Mouse (Mus musculus) intestine, embryonic 16.5 days (tissue): ENCODE results near the gene Susd1. TPM values are rescaled to one million over a fixed set of nuclear protein-coding genes. Genes with fewer than 3 reads are reported as not detected.

Experiments used
- ATAC-seq: fragments of 200-750 bp; cut with Nextera tagmentation; 2 replicates; pipeline ENCODE4 v1.8.0; 2017; ENCODE audit warnings: moderate TSS enrichment, moderate library complexity
- H3K27ac ChIP-seq: fragments of 300-500 bp; sonication (generic); 2 replicates; pipeline ENCODE4 v1.5.1; 2014; ENCODE audit warnings: mild to moderate bottlenecking, low read length
- H3K27me3 ChIP-seq: fragments of 300-500 bp; sonication (generic); replicated peaks from 2 replicates; pipeline ENCODE4 v1.6.1; 2014; ENCODE audit warnings: low read length, control low read depth, mixed read lengths; ENCODE audit not compliant: control insufficient read depth, insufficient read depth
- H3K36me3 ChIP-seq: fragments of 300-500 bp; sonication (generic); 2 replicates; pipeline ENCODE4 v1.6.1; 2014; ENCODE audit warnings: low read length, control low read depth; ENCODE audit not compliant: control insufficient read depth, insufficient read depth
- H3K4me1 ChIP-seq: fragments of 300-500 bp; sonication (generic); 2 replicates; pipeline ENCODE4 v1.6.1; 2014; ENCODE audit warnings: low read length, control low read depth, mixed read lengths; ENCODE audit not compliant: control insufficient read depth, insufficient read depth
- H3K4me2 ChIP-seq: fragments of 300-500 bp; sonication (generic); 2 replicates; pipeline ENCODE4 v1.6.1; 2014; ENCODE audit warnings: low read depth, low read length, control low read depth
- H3K4me3 ChIP-seq: fragments of 300-500 bp; sonication (generic); 2 replicates; pipeline ENCODE4 v1.5.1; 2014; ENCODE audit warnings: mild to moderate bottlenecking, low read length
- H3K9ac ChIP-seq: fragments of 300-500 bp; sonication (generic); 2 replicates; pipeline ENCODE4 v1.6.1; 2014; ENCODE audit warnings: low read depth, low read length
- H3K9me3 ChIP-seq: fragments of 300-500 bp; sonication (generic); 2 replicates; pipeline ENCODE4 v1.6.1; 2016; ENCODE audit warnings: low read length, control low read depth; ENCODE audit not compliant: control insufficient read depth
- WGBS: fragments of 180-500 bp; shearing (Covaris S2); extraction: QIAGEN DNeasy Blood & Tissue Kit; methylation state at CpG from one replicate; pipeline ENCODE4 v1.1.7; 2014; 5-methylcytosine and 5-hydroxymethylcytosine counted together
- polyA plus RNA-seq: library from polyadenylated mRNA; unstranded; fragments of >200 nt; fragmentation: Nextera tagmentation; extraction: Ambion mirVana; gene quantifications from 2 replicates; pipeline ENCODE4 v1.2.1, GENCODE M21; 2015

Susd1 gene
- polyA plus RNA-seq, 1 experiment from 2014 or later, result 13.0 TPM

GRCm38 (mm10) chr4:59439960-59440359 is 1.5 kb upstream of the Susd1 start:
- ATAC-seq, result peak; percentile 85
- WGBS, result 44% methylated on average over 2 of the region's 2 CpGs
- H3K9me3 ChIP-seq, result no peaks in the 10 kb centered on the region

GRCm38 (mm10) chr4:59439041-59439440 is 608 bp upstream of the Susd1 start:
- Histone ChIP-seq H3K4me3 (peak overlapping the region; percentile 74), H3K9ac (peak overlapping the region; percentile 92; the same call in 1 of the 2 replicates), H3K27me3 (no peaks in the 10 kb centered on the region), H3K36me3 (no peaks in the 10 kb centered on the region), H3K4me1 (peaks cover 12% of the 10 kb centered on the region; the same call in 1 of the 2 replicates), H3K9me3 (no peaks in the 10 kb centered on the region), H3K4me2 (peak overlapping the region; percentile 99), H3K27ac (peak overlapping the region; percentile 92)
- 22% methylated on average over 5 of the region's 5 CpGs for WGBS
- ATAC-seq, result no peak

More at GRCm38 (mm10) chr4:59439960-59440359, 1.5 kb upstream of the Susd1 start:
- Histone ChIP-seq H3K4me1 (peaks cover 6% of the 10 kb centered on the region; the same call in 1 of the 2 replicates), H3K36me3 (no peaks in the 10 kb centered on the region), H3K27ac (peak overlapping the region; percentile 78), H3K9ac (no peak overlapping the region), H3K4me3 (no peak overlapping the region), H3K27me3 (no peaks in the 10 kb centered on the region), H3K4me2 (no peak overlapping the region)

GRCm38 (mm10) chr4:59435951-59436350 is 2.5 kb downstream of the Susd1 start:
- no peaks in the 10 kb centered on the region for H3K36me3 ChIP-seq
- H3K9ac ChIP-seq, result no peak overlapping the region
- no peak for ATAC-seq
- 91% methylated on average over 4 of the region's 4 CpGs for WGBS
- H3K9me3 ChIP-seq, result no peaks in the 10 kb centered on the region
- no peak overlapping the region for H3K4me2 ChIP-seq
- no peak overlapping the region for H3K27ac ChIP-seq
- H3K27me3 ChIP-seq, result no peaks in the 10 kb centered on the region
- H3K4me1 ChIP-seq, result peaks cover 19% of the 10 kb centered on the region; the same call in 1 of the 2 replicates
- no peak overlapping the region for H3K4me3 ChIP-seq

- Histone ChIP-seq H3K27ac (peak overlapping the region; percentile 39), H3K27me3 (no peaks in the 10 kb centered on the region), H3K36me3 (no peaks in the 10 kb centered on the region), H3K4me1 (peaks cover 19% of the 10 kb centered on the region; the same call in 1 of the 2 replicates), H3K9me3 (no peaks in the 10 kb centered on the region), H3K4me3 (no peak overlapping the region), H3K9ac (no peak overlapping the region), H3K4me2 (no peak overlapping the region)
- WGBS, result 59% methylated on average over 3 of the region's 3 CpGs
- peak; percentile 57 for ATAC-seq
Measured at GRCm38 (mm10) chr4:59434039-59434438, 4.4 kb downstream of the Susd1 start.

GRCm38 (mm10) chr4:59429128-59429527 is 9.3 kb downstream of the Susd1 start:
- no peak for ATAC-seq
- H3K27ac ChIP-seq, result no peak overlapping the region
- 75% methylated on average over 6 of the region's 6 CpGs for WGBS

GRCm38 (mm10) chr4:59426429-59426828 is 12.0 kb downstream of the Susd1 start:
- no peaks in the 10 kb centered on the region for H3K27me3 ChIP-seq
- H3K9ac ChIP-seq, result no peak overlapping the region
- no peak overlapping the region for H3K4me2 ChIP-seq
- 0 out of 2 replicates have a peak, but pooled peaks cover 3% of the 10 kb centered on the region for H3K4me1 ChIP-seq
- 90% methylated on average over 5 of the region's 5 CpGs for WGBS
- H3K36me3 ChIP-seq, result no peaks in the 10 kb centered on the region
- H3K9me3 ChIP-seq, result no peaks in the 10 kb centered on the region
- no peak overlapping the region for H3K27ac ChIP-seq
- ATAC-seq, result no peak
- H3K4me3 ChIP-seq, result no peak overlapping the region

More at GRCm38 (mm10) chr4:59429128-59429527, 9.3 kb downstream of the Susd1 start:
- Histone ChIP-seq H3K36me3 (no peaks in the 10 kb centered on the region), H3K27me3 (no peaks in the 10 kb centered on the region), H3K4me1 (peaks cover 11% of the 10 kb centered on the region; the same call in 1 of the 2 replicates), H3K4me3 (no peak overlapping the region), H3K9me3 (no peaks in the 10 kb centered on the region), H3K9ac (no peak overlapping the region), H3K4me2 (no peak overlapping the region)

DNA sequence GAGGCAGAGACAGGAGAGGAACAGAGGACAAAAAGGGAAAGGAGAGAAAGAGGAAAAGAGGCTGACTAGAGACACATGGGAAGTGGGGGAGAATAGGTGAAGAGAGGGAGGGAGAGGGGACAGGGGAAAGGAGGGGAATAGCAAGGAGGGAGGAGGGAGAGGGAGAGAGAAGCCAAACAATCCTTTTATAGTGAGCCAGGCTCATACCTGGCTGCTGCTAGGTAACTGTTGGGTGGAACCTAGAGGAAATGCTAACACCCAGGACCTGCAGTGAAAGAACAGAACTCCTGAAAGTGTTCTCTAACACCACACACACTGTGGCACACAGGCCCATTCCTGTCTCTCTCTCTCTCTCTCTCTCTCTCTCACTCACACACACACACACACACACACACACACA is 15.6 kb downstream of the Susd1 start:
- H3K36me3 ChIP-seq, result no peaks in the 10 kb centered on the region
- no peak overlapping the region for H3K4me2 ChIP-seq
- no peak for ATAC-seq
- H3K9ac ChIP-seq, result no peak overlapping the region
- 0 out of 2 replicates have a peak, but pooled peaks cover 3% of the 10 kb centered on the region for H3K4me1 ChIP-seq
- no peaks in the 10 kb centered on the region for H3K27me3 ChIP-seq
- H3K9me3 ChIP-seq, result no peaks in the 10 kb centered on the region
- no peak overlapping the region for H3K4me3 ChIP-seq
- no peak overlapping the region for H3K27ac ChIP-seq

- no peak overlapping the region for H3K27ac ChIP-seq
- no peak overlapping the region for H3K9ac ChIP-seq
- ATAC-seq, result no peak
- 40% methylated on average over 5 of the region's 5 CpGs for WGBS
- no peaks in the 10 kb centered on the region for H3K9me3 ChIP-seq
- no peaks in the 10 kb centered on the region for H3K36me3 ChIP-seq
- H3K4me3 ChIP-seq, result no peak overlapping the region
- H3K27me3 ChIP-seq, result no peaks in the 10 kb centered on the region
- 0 out of 2 replicates have a peak, but pooled peaks cover 2% of the 10 kb centered on the region for H3K4me1 ChIP-seq
- no peak overlapping the region for H3K4me2 ChIP-seq
Measured at GRCm38 (mm10) chr4:59422025-59422783, 16.2 kb downstream of the Susd1 start.

DNA sequence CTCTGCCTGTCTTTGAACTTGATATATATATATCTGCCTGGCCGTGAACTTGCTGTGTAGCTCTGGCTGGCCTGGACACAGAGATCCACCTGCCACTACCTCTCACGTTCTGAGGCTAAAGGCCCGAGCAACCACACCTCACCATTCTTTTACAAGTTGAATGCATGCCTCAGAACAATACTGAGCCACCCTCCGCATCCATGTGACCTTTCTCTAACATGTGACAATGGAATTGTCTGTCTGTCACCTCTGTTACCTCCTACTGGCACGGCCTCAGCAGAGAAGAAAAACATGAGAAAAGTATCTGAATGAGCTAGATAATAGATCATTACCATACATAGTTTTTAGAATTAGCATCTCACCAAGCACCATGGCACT is 17.1 kb downstream of the Susd1 start:
- 61% methylated on average over 5 of the region's 5 CpGs for WGBS
- H3K9ac ChIP-seq, result no peak overlapping the region

More for the DNA sequence above, 17.1 kb downstream of the Susd1 start:
- ATAC-seq, result no peak
- Histone ChIP-seq H3K4me1 (no peaks in the 10 kb centered on the region), H3K4me3 (no peak overlapping the region), H3K9me3 (no peaks in the 10 kb centered on the region), H3K4me2 (no peak overlapping the region), H3K27ac (no peak overlapping the region), H3K27me3 (no peaks in the 10 kb centered on the region), H3K36me3 (no peaks in the 10 kb centered on the region)
